Mouse (Mus musculus) Patski (cell line): ENCODE measurements at regions not wholly inside any gene's neighbourhood (a gene's known extent, or its start where the extent isn't known, plus 50 kb on each side); places are given as distances from the start of the nearest gene placed in this dataset.

Source experiments
- ATAC-seq: fragments of 100-300 bp; one replicate; pipeline ENCODE4 v1.8.0; 2021
- CTCF ChIA-PET: fragments of 350-600 bp; sonication (Branson Sonifier 250); formaldehyde crosslinking; loops from one replicate; lab custom pipeline; 2022; ENCODE audit warnings: inconsistent platforms; lab: Charles Lee
- POLR2A ChIA-PET: fragments of 350-600 bp; sonication (Branson Sonifier 250); formaldehyde crosslinking; loops from one replicate; lab custom pipeline; 2022; ENCODE audit warnings: antibody characterized with exemption, inconsistent platforms; lab: Charles Lee
- DNase-seq: peaks from one replicate; pipeline ENCODE4 v3.0.0-alpha.2; 2011; ENCODE audit warnings: low read depth, low spot score
- H3K27me3 ChIP-seq: fragments of 371-371 bp; one replicate; pipeline ENCODE4 v1.5.1; 2021
- CTCF ChIP-seq: fragments of 100-300 bp; IDR thresholded peaks from one replicate; pipeline ENCODE4 v1.5.1; 2021
- in situ Hi-C: fragments of 300-500 bp; cut with MboI; formaldehyde crosslinking; loops from 3 replicates; pipeline ENCODE4 v1.11.1; 2018; ENCODE audit warnings: low pct_unique_long_range_greater_than_20kb, mixed read lengths

GRCm38 (mm10) chr4:89471426-89471825 lies 160.6 kb upstream of the Cdkn2b start:
- ChIA-PET CTCF (no interaction called here), POLR2A (no interaction called here)
- in situ Hi-C loops = loop anchor here (5.0 kb wide), 1 partner anchor 51 kb away; no protein-coding TSS in a partner anchor
- DNase-seq (no peak), ATAC-seq (no peak)
- H3K27me3 ChIP-seq = no peaks in the 10 kb centered on the region
- TF ChIP-seq CTCF = no peak

- TF ChIP-seq CTCF = no peak
- CTCF ChIA-PET = interaction anchor here (0.6 kb wide), 1 partner anchor 160 kb away, joined by 4 read pairs; the partner anchor contains the start of gene Cdkn2b
- H3K27me3 ChIP-seq = no peaks in the 10 kb centered on the region
- no peak for ATAC-seq
- in situ Hi-C loops = loop anchor here (5.0 kb wide), 1 partner anchor 52 kb away; no protein-coding TSS in a partner anchor
- no peak for DNase-seq
- POLR2A ChIA-PET = interaction anchor here (1.0 kb wide), 1 partner anchor 8 kb away, joined by 3 read pairs; no protein-coding TSS in a partner anchor
These were observed 159.9 kb upstream of the Cdkn2b start for GRCm38 (mm10) chr4:89470756-89471155.

- TF ChIP-seq CTCF = peak; percentile 7
- CTCF ChIA-PET = interaction anchor here (1.0 to 1.6 kb wide), 3 partner anchors 13 to 325 kb away, joined by 3 to 5 read pairs (median 3); no protein-coding TSS in a partner anchor
- DNase-seq = no peak
- in situ Hi-C loops = loop anchor here (5.0 kb wide), 1 partner anchor 52 kb away; no protein-coding TSS in a partner anchor
- POLR2A ChIA-PET = interaction anchor here (0.7 to 1.0 kb wide), 2 partner anchors 9 to 37 kb away, joined by 3 read pairs; no protein-coding TSS in a partner anchor
- peak; percentile 47 for ATAC-seq
- no peaks in the 10 kb centered on the region for H3K27me3 ChIP-seq
These were observed 159.0 kb upstream of the Cdkn2b start for GRCm38 (mm10) chr4:89469883-89470282.

GRCm38 (mm10) chr4:89469406-89469805 lies 158.6 kb upstream of the Cdkn2b start:
- ChIA-PET CTCF (interaction anchor here (1.0 to 1.6 kb wide), 3 partner anchors 12 to 324 kb away, joined by 3 to 5 read pairs (median 3); no protein-coding TSS in a partner anchor), POLR2A (no interaction called here)
- no peaks in the 10 kb centered on the region for H3K27me3 ChIP-seq
- TF ChIP-seq CTCF = no peak
- ATAC-seq = no peak
- no peak for DNase-seq
- in situ Hi-C loops = no loop called here

GRCm38 (mm10) chr4:89466766-89467165 lies 155.9 kb upstream of the Cdkn2b start:
- peak; percentile 67 for ATAC-seq
- no peaks in the 10 kb centered on the region for H3K27me3 ChIP-seq
- DNase-seq = no peak
- in situ Hi-C loops = no loop called here
- ChIA-PET CTCF (interaction anchor here (0.9 kb wide), 1 partner anchor 39 kb away, joined by 3 read pairs; no protein-coding TSS in a partner anchor), POLR2A (interaction anchor here (0.6 kb wide), 1 partner anchor 20 kb away, joined by 3 read pairs; no protein-coding TSS in a partner anchor)
- no peak for TF ChIP-seq CTCF

- in situ Hi-C loops = no loop called here
- no peak for ATAC-seq
- ChIA-PET CTCF (no interaction called here), POLR2A (no interaction called here)
- DNase-seq = no peak
- no peak for TF ChIP-seq CTCF
- no peaks in the 10 kb centered on the region for H3K27me3 ChIP-seq
These were observed 152.3 kb upstream of the Cdkn2b start for GRCm38 (mm10) chr4:89463121-89463520.

- ChIA-PET CTCF (interaction anchor here (0.7 to 2.1 kb wide), 5 partner anchors 8 to 315 kb away, joined by 3 to 7 read pairs (median 3); no protein-coding TSS in a partner anchor), POLR2A (no interaction called here)
- no peaks in the 10 kb centered on the region for H3K27me3 ChIP-seq
- DNase-seq = no peak
- no peak for ATAC-seq
- in situ Hi-C loops = no loop called here
- no peak for TF ChIP-seq CTCF
These were observed 149.4 kb upstream of the Cdkn2b start for GRCm38 (mm10) chr4:89460170-89460762.

GRCm38 (mm10) chr4:89459346-89459666 lies 148.5 kb upstream of the Cdkn2b start:
- DNase-seq (no peak), ATAC-seq (no peak)
- no peak for TF ChIP-seq CTCF
- H3K27me3 ChIP-seq = no peaks in the 10 kb centered on the region
- in situ Hi-C loops = no loop called here
- ChIA-PET POLR2A (no interaction called here), CTCF (interaction anchor here (1.5 to 3.8 kb wide), 2 partner anchors 11 to 19 kb away, joined by 3 to 25 read pairs; no protein-coding TSS in a partner anchor)

GRCm38 (mm10) chr4:89458628-89459345 lies 147.9 kb upstream of the Cdkn2b start:
- CTCF ChIA-PET = interaction anchor here (3.8 kb wide), 1 partner anchor 11 kb away, joined by 25 read pairs; no protein-coding TSS in a partner anchor
- no peaks in the 10 kb centered on the region for H3K27me3 ChIP-seq
- no peak for TF ChIP-seq CTCF
- DNase-seq = no peak
- in situ Hi-C loops = no loop called here
- ATAC-seq = no peak
- POLR2A ChIA-PET = interaction anchor here (0.6 kb wide), 1 partner anchor 525 kb away, joined by 4 read pairs; no protein-coding TSS in a partner anchor

GRCm38 (mm10) chr4:89457861-89458260 lies 147.0 kb upstream of the Cdkn2b start:
- CTCF ChIA-PET = interaction anchor here (1.2 to 3.8 kb wide), 2 partner anchors 10 to 12 kb away, joined by 5 to 25 read pairs; no protein-coding TSS in a partner anchor
- in situ Hi-C loops = no loop called here
- POLR2A ChIA-PET = interaction anchor here (0.6 kb wide), 1 partner anchor 75 kb away, joined by 5 read pairs; no protein-coding TSS in a partner anchor
- no peak for TF ChIP-seq CTCF
- H3K27me3 ChIP-seq = no peaks in the 10 kb centered on the region
- DNase-seq (no peak), ATAC-seq (no peak)
